Mouse (Mus musculus): ENCODE results near the gene Exoc6b.

GRCm38 (mm10) chr6:84580979-84581832 is 488.1 kb downstream of the Exoc6b start:
- TF ChIP-seq CTCF (IDR thresholded peaks at IDR 0.05; ENCODE audit: low read depth), result no peak
- TF ChIP-seq EP300 (optimal IDR thresholded peaks at IDR 0.05), result no peak

All from stomach, postnatal 0 days (tissue).